9 mouse cellular contexts compared by ENCODE assay signal in the genomic region with DNA sequence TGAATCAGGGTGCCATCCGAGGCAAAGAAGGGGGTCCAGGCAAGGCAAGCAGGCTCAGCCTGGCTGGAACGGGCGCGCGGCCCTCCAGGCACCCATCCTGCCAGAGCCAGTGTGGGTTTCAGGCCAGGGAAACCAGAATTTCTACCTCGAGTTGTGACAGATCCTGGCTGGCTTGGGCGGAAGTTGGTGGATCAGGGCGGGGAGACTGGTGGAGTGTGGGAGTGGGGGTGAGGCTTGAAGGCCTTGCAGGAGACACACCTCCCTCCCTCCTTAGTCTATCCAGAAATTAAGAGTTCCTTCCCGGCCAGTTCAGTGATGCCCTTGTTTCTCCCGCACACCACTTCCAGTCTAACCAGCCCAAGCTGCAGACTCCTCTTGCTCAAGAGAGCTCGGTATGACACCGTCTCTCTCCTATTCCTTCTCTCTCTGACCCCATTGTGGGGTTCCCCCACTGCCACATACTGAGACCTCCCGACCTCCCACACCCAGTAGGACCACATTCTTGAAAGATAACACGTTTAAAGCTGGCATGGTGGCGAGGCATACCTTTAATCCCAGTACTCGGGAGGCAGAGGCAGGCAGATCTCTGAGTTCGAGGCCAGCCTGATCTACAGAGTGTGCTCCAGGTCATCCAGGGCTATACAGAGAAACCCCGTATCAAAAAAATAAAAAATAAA. TPM values are rescaled to one million over a fixed set of nuclear protein-coding genes. Genes with fewer than 3 reads are reported as not detected.
DNase-seq lines count a peak whose midpoint lies in the region; ATAC-seq and TF ChIP-seq lines count a peak whose summit lies in the region.
"Had no signal": no experiment of that assay in that cellular context is flagged by ENCODE, and none has a peak within 500 bp of the region (broad histone marks: within the 10 kb centered on the region; RNA-seq: fewer than 3 reads in every experiment).

No protein-coding gene starts in this region.

- 62% methylated on average over 18 of the region's 18 CpGs for WGBS in intestine, embryonic 16.5 days
- 44% methylated on average over 18 of the region's 18 CpGs for WGBS in liver, postnatal 0 days (ENCODE audit: insufficient replicate concordance)
- 77% methylated on average over 18 of the region's 18 CpGs for WGBS in hindbrain, embryonic 14.5 days

- peak; percentile 66 for ATAC-seq in intestine, embryonic 16.5 days
- peak; percentile 44 for ATAC-seq in liver, postnatal 0 days
- no peak for ATAC-seq in hindbrain, embryonic 14.5 days (ENCODE audit: low FRiP score)

- peaks cover 32% of the 10 kb centered on the region for H3K4me1 ChIP-seq in intestine, embryonic 16.5 days (ENCODE audit: control insufficient read depth, insufficient read depth, low read length)
- H3K4me1 ChIP-seq in liver, postnatal 0 days (ENCODE audit: insufficient read depth) = peaks cover 32% of the 10 kb centered on the region
- peaks cover 22% of the 10 kb centered on the region for H3K4me1 ChIP-seq in hindbrain, embryonic 14.5 days (replicated peaks; ENCODE audit: control insufficient read depth, insufficient read depth, low read length)

- peak overlapping the region; percentile 60 for H3K4me2 ChIP-seq in intestine, embryonic 16.5 days (ENCODE audit: low read depth, low read length)
- H3K4me2 ChIP-seq in liver, postnatal 0 days (ENCODE audit: low read depth, low read length) = peak overlapping the region; percentile 68
- no peak overlapping the region for H3K4me2 ChIP-seq in hindbrain, embryonic 14.5 days (replicated peaks)

- H3K36me3 ChIP-seq in intestine, embryonic 16.5 days (ENCODE audit: control insufficient read depth, insufficient read depth, low read length) = no peaks in the 10 kb centered on the region
- peaks cover 16% of the 10 kb centered on the region for H3K36me3 ChIP-seq in liver, postnatal 0 days (replicated peaks; ENCODE audit: insufficient read depth, low read length)
- peaks cover 17% of the 10 kb centered on the region for H3K36me3 ChIP-seq in hindbrain, embryonic 14.5 days (replicated peaks; ENCODE audit: control insufficient read depth, insufficient read depth)

- peak overlapping the region; percentile 42 for H3K4me3 ChIP-seq in intestine, embryonic 16.5 days (ENCODE audit: low read length)
- peak overlapping the region; percentile 42 for H3K4me3 ChIP-seq in liver, postnatal 0 days (ENCODE audit: low read depth, low read length)
- H3K4me3 ChIP-seq in hindbrain, embryonic 14.5 days (replicated peaks; ENCODE audit: low read length) = no peak overlapping the region
- H3K4me3 ChIP-seq: heart, adult 2 months had no signal

- H3K9me3 ChIP-seq in intestine, embryonic 16.5 days (ENCODE audit: control insufficient read depth, low read length) = no peaks in the 10 kb centered on the region
- H3K9me3 ChIP-seq in liver, postnatal 0 days (ENCODE audit: low read length) = no peaks in the 10 kb centered on the region
- H3K9me3 ChIP-seq in hindbrain, embryonic 14.5 days (ENCODE audit: control insufficient read depth, low read length) = no peaks in the 10 kb centered on the region

- TF ChIP-seq CTCF in liver, postnatal 0 days (IDR thresholded peaks at IDR 0.05; ENCODE audit: low read depth) = no peak

- 0 out of 2 replicates have a peak, but pooled peaks cover 3% of the 10 kb centered on the region for H3K27me3 ChIP-seq in intestine, embryonic 16.5 days (replicated peaks; ENCODE audit: control insufficient read depth, insufficient read depth, low read length)
- H3K27me3 ChIP-seq in liver, postnatal 0 days (ENCODE audit: insufficient read depth, low read length) = peaks cover 7% of the 10 kb centered on the region; the same call in 1 of the 2 replicates
- no peaks in the 10 kb centered on the region for H3K27me3 ChIP-seq in hindbrain, embryonic 14.5 days (ENCODE audit: control insufficient read depth, insufficient read depth, low read length)

- peak overlapping the region; percentile 72 for H3K9ac ChIP-seq in intestine, embryonic 16.5 days (ENCODE audit: low read depth, low read length)
- H3K9ac ChIP-seq in liver, postnatal 0 days (replicated peaks) = peak overlapping the region; percentile 65
- no peak overlapping the region for H3K9ac ChIP-seq in hindbrain, embryonic 14.5 days

- peak overlapping the region; percentile 95 for H3K27ac ChIP-seq in intestine, embryonic 16.5 days (ENCODE audit: low read length)
- peak overlapping the region; percentile 89 for H3K27ac ChIP-seq in liver, postnatal 0 days (ENCODE audit: low read depth)
- H3K27ac ChIP-seq in hindbrain, embryonic 14.5 days = no peak overlapping the region
- H3K27ac ChIP-seq: heart, adult 2 months had no signal

- no peak for TF ChIP-seq EP300 in liver, postnatal 0 days (IDR thresholded peaks at IDR 0.05; ENCODE audit: low read depth)

- peak; percentile 56 for DNase-seq in ovary, adult 18-20 months (ENCODE audit: low spot score)
- no peak for DNase-seq in ovary, postnatal 14 days (ENCODE audit: low spot score)
- DNase-seq in liver, postnatal 0 days = no peak
- peak; percentile 61 for DNase-seq in urinary bladder, postnatal 25 days (ENCODE audit: low spot score)
- no peak for DNase-seq in left cerebral cortex, adult 8-10 months (ENCODE audit: low spot score in 2 of 2)
- DNase-seq in hindbrain, embryonic 14.5 days (ENCODE audit: low spot score) = no peak
- no peak for DNase-seq in T-cell, adult 2 months (ENCODE audit: low spot score)

RNA-seq across cellular contexts. Expression of a gene that starts 5.3 kb away (rescaled TPM):
- polyA plus RNA-seq in intestine, embryonic 16.5 days (2015; fragmentation: Nextera tagmentation; extraction: Ambion mirVana) = 60.9 and 71.1 TPM in 2 replicates
- polyA plus RNA-seq in liver, postnatal 0 days (2015; fragmentation: Nextera tagmentation; extraction: Ambion mirVana) = 27.3 and 30.0 TPM in 2 replicates
- total RNA-seq in left cerebral cortex, adult 8-10 months (2022) = 10 to 100 TPM; 63.2 to 71.4 (median 66.8) TPM
- 21.5 and 22.9 TPM in 2 replicates for polyA plus RNA-seq in hindbrain, embryonic 14.5 days (2014; fragmentation: Nextera tagmentation; extraction: Ambion mirVana)

RNA-seq across cellular contexts. Expression of a gene that starts 30.8 kb away (rescaled TPM):
- polyA plus RNA-seq in intestine, embryonic 16.5 days (2015; fragmentation: Nextera tagmentation; extraction: Ambion mirVana) = 20.4 and 21.8 TPM in 2 replicates
- polyA plus RNA-seq in liver, postnatal 0 days (2015; fragmentation: Nextera tagmentation; extraction: Ambion mirVana) = 9.0 and 9.2 TPM in 2 replicates
- 10 to 100 TPM; 72.5 to 77.6 (median 75.9) TPM for total RNA-seq in left cerebral cortex, adult 8-10 months (2022)
- 36.4 and 42.2 TPM in 2 replicates for polyA plus RNA-seq in hindbrain, embryonic 14.5 days (2014; fragmentation: Nextera tagmentation; extraction: Ambion mirVana)

RNA-seq across cellular contexts. Expression of a gene that starts 45.6 kb away (rescaled TPM):
- 112 and 129 TPM in 2 replicates for polyA plus RNA-seq in intestine, embryonic 16.5 days (2015; fragmentation: Nextera tagmentation; extraction: Ambion mirVana)
- 59.5 and 64.3 TPM in 2 replicates for polyA plus RNA-seq in liver, postnatal 0 days (2015; fragmentation: Nextera tagmentation; extraction: Ambion mirVana)
- 1 to 10 TPM; 7.4 to 9.2 (median 7.8) TPM for total RNA-seq in left cerebral cortex, adult 8-10 months (2022)
- 26.0 and 27.4 TPM in 2 replicates for polyA plus RNA-seq in hindbrain, embryonic 14.5 days (2014; fragmentation: Nextera tagmentation; extraction: Ambion mirVana)

RNA-seq across cellular contexts. Expression of a gene that starts 54.0 kb away (rescaled TPM):
- polyA plus RNA-seq in intestine, embryonic 16.5 days (2015; fragmentation: Nextera tagmentation; extraction: Ambion mirVana) = 126 and 127 TPM in 2 replicates
- 68.4 and 73.4 TPM in 2 replicates for polyA plus RNA-seq in liver, postnatal 0 days (2015; fragmentation: Nextera tagmentation; extraction: Ambion mirVana)
- total RNA-seq in left cerebral cortex, adult 8-10 months (2022) = 10 to 100 TPM; 50.1 to 67.5 (median 60.3) TPM
- polyA plus RNA-seq in hindbrain, embryonic 14.5 days (2014; fragmentation: Nextera tagmentation; extraction: Ambion mirVana) = 44.3 and 47.3 TPM in 2 replicates

Comparison
In these comparisons a context has a peak if more than half of its experiments do, and no peak if none do; other contexts are left out.
1. DNase-seq: peak in ovary, adult 18-20 months (single experiment) and urinary bladder, postnatal 25 days (single experiment); none in ovary, postnatal 14 days (single experiment), liver, postnatal 0 days (single experiment), left cerebral cortex, adult 8-10 months (0 of 2), hindbrain, embryonic 14.5 days (single experiment) and T-cell, adult 2 months (single experiment).